Mouse (Mus musculus) ovary, postnatal 14 days (tissue): ENCODE results near the gene Arl15.

ENCODE experiments used
- DNase-seq: peaks from one replicate; pipeline ENCODE4 v3.0.0; 2022; ENCODE audit warnings: low spot score

Gene Arl15

GRCm38 (mm10) chr13:113844717-113845116 lies 50.4 kb downstream of the Arl15 start:
- no peak for DNase-seq

DNA sequence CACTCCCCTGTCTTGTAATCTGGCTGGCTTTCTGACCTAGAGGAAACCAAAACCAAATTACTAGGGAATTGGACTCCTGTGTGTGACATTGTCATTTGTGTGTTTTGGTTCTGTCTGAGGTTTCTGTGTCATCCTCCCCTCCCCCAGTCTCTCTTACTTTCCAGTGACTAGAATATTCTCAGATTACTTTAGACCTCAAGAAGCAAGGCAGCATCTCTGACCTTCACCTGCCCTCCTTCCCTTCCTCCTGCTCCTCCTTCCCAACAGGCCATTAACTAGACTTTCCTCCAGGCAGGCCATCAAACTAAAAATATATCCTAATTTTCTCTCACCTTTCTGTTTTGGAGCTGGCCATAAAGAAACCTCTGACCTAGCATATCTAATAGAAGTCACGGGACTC lies 50.9 kb downstream of the Arl15 start:
- no peak for DNase-seq

GRCm38 (mm10) chr13:113846413-113846812 lies 52.1 kb downstream of the Arl15 start:
- no peak for DNase-seq

- DNase-seq, result no peak
These were observed 56.2 kb downstream of the Arl15 start for GRCm38 (mm10) chr13:113850431-113851034.

- no peak for DNase-seq
These were observed 57.5 kb downstream of the Arl15 start for GRCm38 (mm10) chr13:113851602-113852375.

- no peak for DNase-seq
These were observed 58.0 kb downstream of the Arl15 start for GRCm38 (mm10) chr13:113852376-113852666.

GRCm38 (mm10) chr13:113854146-113854545 lies 59.8 kb downstream of the Arl15 start:
- no peak for DNase-seq

DNA sequence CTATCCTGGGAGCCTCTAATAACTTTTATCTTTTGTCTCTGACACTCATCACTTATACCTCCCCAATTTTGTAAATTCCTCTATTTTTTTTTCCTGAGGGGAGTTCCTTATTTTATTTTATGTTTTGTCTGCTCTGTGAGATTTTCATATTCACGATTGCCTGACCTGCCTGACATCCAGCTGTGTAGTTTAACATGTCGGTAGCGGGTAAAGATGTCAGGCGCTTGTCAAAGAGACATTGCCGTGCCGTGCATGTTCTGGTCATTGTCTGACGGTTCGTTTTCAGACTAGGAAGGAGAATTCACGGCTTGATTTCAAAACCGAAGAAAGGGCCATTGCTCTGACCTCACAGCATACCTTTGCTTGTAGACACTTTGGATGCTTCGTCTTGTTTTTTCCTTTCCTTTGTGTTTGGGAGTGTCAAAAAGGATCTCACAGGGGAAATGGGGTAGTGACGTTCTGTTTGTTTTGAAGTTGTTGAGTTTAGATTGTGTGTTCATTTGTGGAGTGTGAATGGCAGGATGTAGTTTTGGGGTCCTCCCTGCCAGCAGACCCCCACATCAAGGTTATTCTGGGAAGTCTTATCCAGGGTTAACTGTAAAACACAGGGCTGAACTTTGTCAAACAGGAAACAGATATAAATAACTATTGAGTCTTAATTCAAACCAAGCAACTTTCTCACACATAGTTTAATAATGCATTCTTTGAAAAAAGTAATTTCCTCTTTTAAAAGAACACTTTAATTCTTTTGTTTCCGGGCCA lies 60.4 kb downstream of the Arl15 start:
- no peak for DNase-seq

GRCm38 (mm10) chr13:113856946-113857345 lies 62.6 kb downstream of the Arl15 start:
- DNase-seq, result no peak

DNA sequence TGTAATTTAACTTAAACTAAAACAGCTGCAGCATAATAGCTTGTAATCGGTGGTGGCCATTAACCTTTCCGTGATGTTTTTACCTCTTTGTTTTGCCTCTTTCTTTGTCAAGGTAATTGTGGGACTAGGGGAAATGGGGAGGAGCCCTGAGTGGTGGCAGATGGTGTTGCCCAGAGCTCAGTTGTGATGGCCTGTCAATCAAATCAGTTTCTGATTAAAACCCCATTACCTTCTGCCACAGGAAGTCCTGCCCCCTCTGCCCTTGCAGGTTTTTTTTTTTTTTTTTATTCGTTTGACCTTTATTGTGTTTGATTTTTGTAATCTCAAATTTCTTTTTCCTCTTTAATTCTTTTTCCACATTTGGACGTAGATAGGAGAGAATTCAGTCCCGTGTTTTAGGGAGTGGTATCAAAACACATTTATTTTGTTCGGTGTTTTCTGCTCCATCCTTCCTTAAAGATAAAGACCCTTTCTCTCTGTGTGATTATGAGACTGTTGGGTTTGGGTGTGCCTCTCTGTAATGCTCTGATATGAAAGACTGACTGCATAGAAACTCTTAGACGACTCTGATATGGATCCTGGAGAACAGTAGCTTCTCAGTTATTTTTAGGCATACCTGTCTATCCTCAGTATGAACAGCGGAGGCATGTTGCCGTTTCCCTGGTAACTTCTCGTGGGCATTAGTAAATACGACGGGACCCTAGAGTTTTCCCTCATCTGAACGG lies 64.5 kb downstream of the Arl15 start:
- no peak for DNase-seq

GRCm38 (mm10) chr13:113859392-113859776 lies 65.1 kb downstream of the Arl15 start:
- DNase-seq, result no peak

DNA sequence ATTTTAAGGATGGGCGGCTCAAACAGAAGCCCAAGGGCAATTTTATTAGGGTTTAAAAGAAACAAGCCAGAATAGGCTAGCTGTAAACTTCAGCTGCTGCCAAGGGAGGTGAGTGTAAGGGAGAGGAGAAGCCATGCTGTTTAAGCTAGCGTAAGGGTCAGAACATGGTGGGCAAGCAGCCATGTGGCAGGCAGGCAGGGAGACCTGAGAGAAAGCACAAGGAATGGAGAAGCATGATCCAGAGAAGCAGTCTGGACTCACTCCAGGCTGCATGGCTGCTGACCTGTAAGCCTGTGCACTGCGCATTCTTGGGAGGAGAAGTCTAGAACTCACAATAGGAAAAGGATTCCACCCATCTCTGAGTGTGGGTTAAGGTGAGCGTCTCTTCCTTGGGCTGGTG lies 66.5 kb downstream of the Arl15 start:
- DNase-seq, result no peak

GRCm38 (mm10) chr13:113861231-113861630 lies 66.9 kb downstream of the Arl15 start:
- DNase-seq, result no peak

GRCm38 (mm10) chr13:113862951-113863350 lies 68.6 kb downstream of the Arl15 start:
- DNase-seq, result no peak

DNA sequence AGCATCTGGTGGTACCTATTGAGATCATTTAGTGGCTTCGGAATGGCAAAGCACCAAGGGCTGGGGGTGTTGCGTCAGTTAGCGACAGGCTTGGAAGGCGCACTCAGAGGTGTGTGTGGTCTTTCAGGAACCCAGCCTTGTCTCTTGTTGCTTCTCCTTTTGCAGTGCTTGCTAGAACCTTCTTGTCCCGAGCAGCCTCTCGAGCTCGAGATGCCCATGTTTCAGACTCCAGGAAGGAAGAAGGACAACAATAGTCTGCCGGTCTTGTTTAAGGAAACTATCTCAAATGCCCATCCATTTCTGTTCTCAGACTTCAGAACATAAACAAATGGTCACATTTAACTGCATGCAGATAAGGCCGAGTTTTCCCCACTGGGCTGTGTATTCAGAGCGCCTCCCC lies 69.4 kb downstream of the Arl15 start:
- no peak for DNase-seq

DNA sequence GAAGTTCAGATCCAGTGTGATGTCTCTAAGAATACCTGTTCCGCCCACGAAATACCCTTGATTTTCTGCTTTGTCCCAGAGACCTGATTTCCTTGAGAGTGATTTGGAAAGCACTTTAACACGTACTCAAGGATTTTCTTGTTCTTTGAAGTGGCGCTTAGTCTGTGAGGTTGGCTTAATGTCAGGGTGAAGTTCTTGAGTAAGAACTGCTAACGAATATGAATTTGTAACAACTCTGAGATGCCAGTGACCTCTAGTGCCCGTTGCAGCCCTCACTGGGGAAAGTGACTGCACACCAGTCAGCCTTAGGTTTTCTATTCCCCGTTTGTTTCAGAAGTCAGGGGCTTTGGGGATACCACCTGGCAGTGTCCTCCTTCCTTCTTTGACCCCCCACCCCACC lies 70.0 kb downstream of the Arl15 start:
- DNase-seq, result no peak

DNA sequence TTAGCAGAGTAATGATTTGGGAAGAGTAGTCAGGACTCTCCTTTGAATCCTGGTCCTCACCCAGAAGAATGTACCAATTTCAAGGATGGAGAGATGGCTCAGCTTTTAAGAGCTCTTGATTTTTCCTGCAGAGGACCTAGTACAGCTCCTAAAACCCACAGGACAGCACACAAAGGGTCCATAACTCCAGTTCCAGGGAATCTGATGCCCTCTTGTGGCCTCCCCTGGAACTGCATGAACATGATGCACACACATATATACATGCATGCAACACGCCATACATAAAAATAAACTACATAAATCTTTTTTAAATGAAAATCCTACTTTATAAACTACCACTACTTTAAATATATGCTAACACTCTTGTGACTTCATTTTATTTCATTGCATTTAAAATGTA lies 70.6 kb downstream of the Arl15 start:
- DNase-seq, result peak; percentile 50

DNA sequence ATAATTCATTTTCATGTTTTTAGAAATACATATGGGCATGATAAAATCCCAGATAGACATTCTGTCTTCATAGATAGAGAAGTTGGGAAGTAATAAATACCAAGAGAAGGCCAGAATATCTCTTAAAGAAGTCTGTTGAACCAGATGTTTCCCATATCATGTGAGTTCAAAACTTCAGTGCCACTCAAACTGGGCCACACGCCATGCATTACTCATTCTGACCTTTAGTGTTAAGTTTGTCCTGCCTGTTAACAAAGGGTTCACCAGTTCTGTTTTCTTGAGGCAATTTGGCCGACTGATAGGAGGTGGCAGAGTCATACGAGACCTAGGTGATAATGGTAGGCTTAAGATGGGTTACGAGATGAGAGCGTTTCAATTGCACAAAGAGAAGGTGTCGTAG lies 71.1 kb downstream of the Arl15 start:
- DNase-seq, result no peak

DNA sequence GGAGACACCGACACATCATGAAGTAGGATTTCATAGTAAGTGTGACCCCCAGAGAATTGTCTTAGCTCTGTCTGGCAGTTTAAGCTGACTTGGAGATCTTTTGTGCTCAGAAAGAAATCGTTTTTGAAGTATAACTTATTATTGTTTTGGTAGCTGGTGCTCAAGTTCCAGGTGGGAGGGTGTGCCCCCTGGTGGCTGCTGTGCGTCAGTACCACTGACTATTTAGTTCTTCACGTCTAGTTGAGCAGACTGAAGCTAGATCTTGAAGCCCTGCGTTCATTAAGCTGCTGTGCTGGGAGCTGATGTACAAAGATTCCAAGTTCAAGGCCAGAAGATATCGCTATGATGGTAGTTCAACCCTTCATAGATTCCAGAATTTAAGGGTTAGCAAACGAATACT lies 71.5 kb downstream of the Arl15 start:
- DNase-seq, result peak; percentile 33

DNA sequence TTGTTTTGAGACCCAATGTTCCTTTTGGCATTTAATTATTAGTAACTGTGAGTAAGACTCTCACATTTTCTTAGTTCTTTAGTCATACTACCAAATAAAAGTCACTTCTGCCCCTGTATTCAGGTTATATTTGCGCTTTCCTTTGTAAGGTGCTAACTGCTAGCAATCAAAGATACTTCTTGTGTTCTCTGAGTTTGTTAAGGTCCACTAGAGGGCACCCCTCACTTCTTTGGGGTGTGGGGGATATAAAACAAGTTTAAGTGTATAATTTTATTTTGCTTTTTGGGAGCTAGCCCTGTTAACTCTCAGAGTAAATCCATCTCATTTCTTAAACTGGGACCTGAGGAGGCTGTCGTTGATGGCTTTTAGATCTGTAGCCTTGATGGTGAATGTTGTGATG lies 73.4 kb downstream of the Arl15 start:
- DNase-seq, result no peak

DNA sequence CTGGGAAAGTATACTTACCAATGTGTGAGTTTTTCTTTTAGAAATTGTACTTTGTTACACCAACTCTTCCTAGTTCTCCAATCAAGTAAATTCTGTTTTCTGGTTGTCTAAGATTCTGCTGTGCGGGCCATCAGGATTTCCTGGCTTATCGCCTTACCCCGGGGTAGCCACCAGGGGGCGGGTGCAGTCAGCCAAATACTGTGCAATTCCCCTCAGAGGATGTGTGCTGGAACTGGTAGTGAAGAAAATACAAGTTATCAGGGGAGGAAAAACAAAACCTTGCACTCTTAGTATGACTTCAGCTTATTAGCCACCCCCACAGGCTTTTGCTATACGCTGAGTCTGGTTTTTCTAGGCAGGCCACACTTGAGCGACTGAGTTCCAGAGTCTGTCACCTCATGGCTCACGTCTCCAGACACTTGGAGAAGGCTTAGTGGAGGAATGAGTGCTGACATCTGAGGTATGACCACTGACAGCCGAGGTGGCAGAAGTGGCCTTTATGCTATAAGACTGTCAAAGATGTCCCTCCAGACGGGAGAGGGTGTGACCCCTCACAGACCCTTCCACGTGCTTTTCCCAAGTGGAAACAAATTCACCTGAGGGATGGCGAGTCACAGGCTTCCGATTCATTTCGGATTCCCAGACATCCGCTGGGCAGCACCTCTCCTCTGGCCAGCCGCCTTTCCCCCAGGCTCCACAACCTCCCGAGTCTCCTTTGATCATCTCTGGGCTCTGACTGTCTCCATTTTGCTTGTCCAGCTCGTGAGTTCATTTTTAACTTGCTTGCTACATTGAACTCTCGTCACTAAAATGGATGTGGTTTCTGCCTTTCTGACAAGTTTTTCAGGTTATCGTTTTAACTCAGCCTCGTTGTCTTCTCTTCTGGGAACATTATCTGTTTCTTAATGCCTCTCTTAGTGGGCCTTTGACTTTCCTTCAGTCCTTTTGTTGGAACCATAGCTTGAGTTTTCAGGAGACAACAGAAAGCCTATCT lies 75.2 kb downstream of the Arl15 start:
- peak; percentile 51 for DNase-seq
